Mouse (Mus musculus) midbrain, embryonic 15.5 days (tissue): ENCODE measurements around the gene Cfap44. TPM values are rescaled to one million over a fixed set of nuclear protein-coding genes. Genes with fewer than 3 reads are reported as not detected.

Source experiments
- ATAC-seq: fragments of 200-750 bp; cut with Nextera tagmentation; replicated peaks from 2 replicates; pipeline ENCODE4 v1.8.0; 2017; ENCODE audit warnings: moderate TSS enrichment
- H3K27ac ChIP-seq: fragments of 300-500 bp; sonication (generic); 2 replicates; pipeline ENCODE4 v1.5.1; 2015; ENCODE audit warnings: mild to moderate bottlenecking, inconsistent platforms
- H3K27me3 ChIP-seq: fragments of 300-500 bp; sonication (generic); replicated peaks from 2 replicates; pipeline ENCODE4 v1.6.1; 2015; ENCODE audit warnings: inconsistent platforms
- H3K36me3 ChIP-seq: fragments of 300-500 bp; sonication (generic); replicated peaks from 2 replicates; pipeline ENCODE4 v1.6.1; 2015; ENCODE audit warnings: inconsistent platforms
- H3K4me1 ChIP-seq: fragments of 300-500 bp; sonication (generic); 2 replicates; pipeline ENCODE4 v1.6.1; 2015; ENCODE audit warnings: inconsistent platforms
- H3K4me2 ChIP-seq: fragments of 300-500 bp; sonication (generic); 2 replicates; pipeline ENCODE4 v1.6.1; 2015; ENCODE audit warnings: inconsistent platforms, mild to moderate bottlenecking, moderate library complexity
- H3K4me3 ChIP-seq: fragments of 300-500 bp; sonication (generic); 2 replicates; pipeline ENCODE4 v1.5.1; 2015; ENCODE audit warnings: mild to moderate bottlenecking, inconsistent platforms
- H3K9ac ChIP-seq: fragments of 300-500 bp; sonication (generic); 2 replicates; pipeline ENCODE4 v1.6.1; 2015; ENCODE audit warnings: mild to moderate bottlenecking, inconsistent platforms
- H3K9me3 ChIP-seq: fragments of 300-500 bp; sonication (generic); 2 replicates; pipeline ENCODE4 v1.6.1; 2016; ENCODE audit warnings: inconsistent platforms
- WGBS: fragments of 180-500 bp; shearing (Covaris S2); methylation state at CpG from one replicate; pipeline ENCODE4 v1.1.7; 2015; ENCODE audit warnings: mixed read lengths; 5-methylcytosine and 5-hydroxymethylcytosine counted together
- polyA plus RNA-seq: library from polyadenylated mRNA; unstranded; fragments of >200 nt; fragmentation: Nextera tagmentation; extraction: Ambion mirVana; gene quantifications from 2 replicates; pipeline ENCODE4 v1.2.1, GENCODE M21; 2015

Cfap44 gene
- polyA plus RNA-seq, 1 experiment from 2014 or later, result 6.3 TPM

DNA sequence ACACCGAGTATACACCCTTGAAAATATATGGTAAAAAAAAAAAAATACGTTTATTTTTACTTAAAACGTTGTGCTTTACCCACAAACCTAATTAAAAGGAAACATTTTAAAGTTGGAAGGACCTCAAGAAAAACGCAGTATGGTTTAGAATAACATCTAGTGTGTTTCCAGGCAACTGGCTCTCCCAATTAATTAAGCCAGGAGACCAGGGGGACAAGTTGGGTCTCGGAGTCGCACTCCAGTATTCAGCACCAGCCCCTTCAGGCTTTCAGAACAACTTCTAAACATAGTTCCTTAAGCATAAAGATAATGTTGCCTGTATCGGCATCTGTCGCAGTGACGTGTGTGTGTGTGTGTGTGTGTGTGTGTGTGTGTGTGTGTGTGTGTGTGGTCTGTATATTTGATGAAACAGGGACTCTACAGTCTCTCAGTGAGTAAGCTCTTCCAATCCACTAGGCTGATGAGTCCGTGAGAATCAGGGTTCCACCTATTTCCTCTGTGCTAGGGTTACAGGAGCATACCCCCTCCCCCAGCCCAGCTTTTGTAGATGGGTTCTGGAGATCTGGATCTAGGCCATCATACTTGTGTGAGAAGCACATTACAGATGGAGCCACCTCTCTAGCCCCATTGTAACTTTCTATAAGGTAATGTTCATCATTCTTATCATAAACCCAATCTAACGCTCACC lies 132.8 kb downstream of the Cfap44 start:
- H3K4me1 ChIP-seq, result peaks cover 45% of the 10 kb centered on the region
- H3K4me2 ChIP-seq, result no peak overlapping the region
- 40% methylated on average over 11 of the region's 11 CpGs for WGBS
- no peaks in the 10 kb centered on the region for H3K27me3 ChIP-seq
- H3K4me3 ChIP-seq, result no peak overlapping the region
- H3K36me3 ChIP-seq, result no peaks in the 10 kb centered on the region
- no peak for ATAC-seq
- H3K9me3 ChIP-seq, result no peaks in the 10 kb centered on the region
- no peak overlapping the region for H3K9ac ChIP-seq
- no peak overlapping the region for H3K27ac ChIP-seq

DNA sequence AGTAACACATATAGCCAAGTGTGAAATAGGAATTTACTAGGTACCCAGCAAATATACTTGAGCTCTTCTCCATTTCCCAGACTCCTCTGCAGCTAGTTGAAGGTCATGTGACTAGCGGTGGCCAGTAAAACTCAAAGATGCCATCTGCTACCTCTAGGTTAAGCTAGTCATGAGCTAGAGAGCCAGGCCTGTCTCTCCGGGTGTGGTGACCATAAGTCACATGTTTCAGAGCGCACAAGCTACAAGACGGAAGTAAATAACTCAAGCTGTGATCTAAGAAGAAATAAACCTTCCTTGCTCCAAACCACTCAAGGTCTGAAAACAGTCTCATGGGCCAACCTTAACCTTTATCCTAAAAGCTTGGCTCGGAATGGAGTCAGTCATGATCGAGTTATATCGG lies 134.4 kb downstream of the Cfap44 start:
- no peaks in the 10 kb centered on the region for H3K9me3 ChIP-seq
- no peak overlapping the region for H3K9ac ChIP-seq
- no peak overlapping the region for H3K4me2 ChIP-seq
- ATAC-seq, result no peak
- no peak overlapping the region for H3K4me3 ChIP-seq
- WGBS, result 75% methylated on average over 7 of the region's 7 CpGs
- peak overlapping the region; percentile 82 for H3K27ac ChIP-seq
- no peaks in the 10 kb centered on the region for H3K27me3 ChIP-seq
- no peaks in the 10 kb centered on the region for H3K36me3 ChIP-seq
- peaks cover 61% of the 10 kb centered on the region for H3K4me1 ChIP-seq

DNA sequence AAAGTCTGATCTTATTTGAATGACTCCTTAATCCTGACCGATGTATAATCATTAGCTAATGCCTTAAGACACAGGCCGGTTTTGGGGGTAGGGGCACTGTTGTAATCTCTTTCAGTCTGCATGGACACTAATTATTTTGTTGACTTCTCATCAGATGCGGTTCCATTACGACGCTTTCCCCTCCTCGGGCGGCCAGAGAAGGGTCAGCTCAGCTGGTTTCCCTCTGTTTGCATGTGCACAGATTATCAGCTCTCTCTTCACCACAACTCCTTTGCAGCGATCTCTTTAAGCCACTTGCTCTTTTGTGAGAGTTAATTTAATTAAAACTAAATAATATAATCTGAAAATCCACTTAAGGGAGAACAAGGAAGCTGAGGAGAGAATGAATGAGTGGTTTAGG lies 135.1 kb downstream of the Cfap44 start:
- Histone ChIP-seq H3K4me1 (peaks cover 66% of the 10 kb centered on the region), H3K4me3 (no peak overlapping the region)
- WGBS, result 8% methylated on average over 8 of the region's 8 CpGs

DNA sequence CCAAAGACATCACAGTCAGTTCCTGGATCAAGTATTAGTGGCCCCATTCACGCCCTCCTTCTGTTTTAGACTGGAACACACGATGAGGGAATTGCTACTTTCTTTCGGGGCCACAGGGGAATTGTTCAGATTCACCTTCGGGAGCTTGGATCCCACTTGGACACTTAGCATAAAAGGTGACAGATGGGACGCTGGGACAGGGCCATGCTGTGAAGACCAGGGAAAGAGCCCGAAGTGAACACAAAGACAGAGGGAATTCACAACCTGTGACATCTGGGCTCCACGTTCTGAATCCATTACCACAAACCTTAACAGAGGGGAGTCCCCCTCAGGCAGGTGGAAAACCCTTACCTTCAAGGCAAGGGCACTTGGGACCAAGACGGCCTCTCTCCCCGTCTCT lies 135.6 kb downstream of the Cfap44 start:
- Histone ChIP-seq H3K4me1 (peaks cover 66% of the 10 kb centered on the region), H3K4me3 (peak overlapping the region; percentile 31), H3K4me2 (peak overlapping the region; percentile 61), H3K27ac (peak overlapping the region; percentile 82), H3K9ac (peak overlapping the region; percentile 38; the same call in 1 of the 2 replicates), H3K9me3 (no peaks in the 10 kb centered on the region), H3K36me3 (no peaks in the 10 kb centered on the region), H3K27me3 (no peaks in the 10 kb centered on the region)
- 3% methylated on average over 9 of the region's 9 CpGs for WGBS
- ATAC-seq, result peak; percentile 43

More for the DNA sequence above, 135.1 kb downstream of the Cfap44 start:
- peak overlapping the region; percentile 82 for H3K27ac ChIP-seq
- H3K9me3 ChIP-seq, result no peaks in the 10 kb centered on the region
- no peak for ATAC-seq
- H3K4me2 ChIP-seq, result no peak overlapping the region
- H3K36me3 ChIP-seq, result no peaks in the 10 kb centered on the region
- H3K9ac ChIP-seq, result no peak overlapping the region
- no peaks in the 10 kb centered on the region for H3K27me3 ChIP-seq

DNA sequence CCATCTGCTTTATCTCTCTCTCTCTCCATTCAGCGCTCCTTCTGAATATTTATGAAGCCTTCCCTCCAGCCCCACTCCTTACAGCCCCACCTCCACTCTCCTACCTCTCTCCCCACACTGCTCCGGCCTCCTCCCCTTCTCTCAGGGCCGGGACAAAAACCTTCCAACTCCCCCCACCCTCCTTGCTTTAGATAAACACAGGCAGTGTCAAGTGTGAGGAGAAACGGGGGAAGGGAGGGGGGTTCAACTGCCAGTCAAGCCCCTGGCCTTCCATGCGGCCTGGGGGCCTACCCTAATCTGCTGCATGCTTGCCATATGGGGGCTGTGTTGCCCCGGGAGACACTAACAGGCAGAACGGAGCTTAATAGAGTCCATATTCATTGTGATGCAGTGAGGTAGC lies 136.2 kb downstream of the Cfap44 start:
- H3K27ac ChIP-seq, result peak overlapping the region; percentile 82
- under 1% methylated on average over 7 of the region's 7 CpGs for WGBS
- peaks cover 66% of the 10 kb centered on the region for H3K4me1 ChIP-seq
- H3K9ac ChIP-seq, result peak overlapping the region; percentile 38; the same call in 1 of the 2 replicates
- H3K36me3 ChIP-seq, result no peaks in the 10 kb centered on the region
- peak overlapping the region; percentile 31 for H3K4me3 ChIP-seq
- peak overlapping the region; percentile 61 for H3K4me2 ChIP-seq
- no peaks in the 10 kb centered on the region for H3K9me3 ChIP-seq
- H3K27me3 ChIP-seq, result no peaks in the 10 kb centered on the region
- ATAC-seq, result peak; percentile 91

DNA sequence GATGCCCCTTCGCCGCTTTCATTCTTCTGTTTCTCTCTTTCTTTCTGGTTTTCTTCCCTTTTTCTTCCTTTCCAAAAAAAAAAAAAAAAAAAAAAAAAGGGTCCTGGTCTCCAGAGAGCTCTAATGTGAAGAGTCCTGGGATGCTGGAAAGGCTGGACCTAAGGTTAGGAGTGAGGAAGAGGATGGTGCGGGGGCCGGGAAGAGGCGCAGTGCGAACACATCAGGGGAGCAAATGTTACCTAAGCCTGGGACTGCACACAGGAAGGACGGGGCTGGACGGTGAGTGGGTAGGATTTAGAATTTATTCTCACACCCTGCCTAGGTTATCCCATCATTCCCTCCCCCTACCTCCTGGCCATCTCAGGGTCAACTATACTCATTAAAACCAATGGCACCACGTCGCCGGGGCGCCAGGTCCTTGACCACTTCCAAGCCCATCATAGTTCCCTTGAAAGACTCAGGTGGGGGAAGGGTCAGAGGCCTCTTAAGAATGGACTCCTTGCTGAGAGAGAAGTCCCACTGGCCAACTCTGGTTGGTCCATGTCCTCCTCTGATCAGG lies 136.7 kb downstream of the Cfap44 start:
- peak; percentile 22 for ATAC-seq
- Histone ChIP-seq H3K4me3 (peak overlapping the region; percentile 31), H3K9me3 (no peaks in the 10 kb centered on the region), H3K4me1 (peaks cover 67% of the 10 kb centered on the region), H3K9ac (peak overlapping the region; percentile 38; the same call in 1 of the 2 replicates), H3K27ac (peak overlapping the region; percentile 82), H3K36me3 (no peaks in the 10 kb centered on the region), H3K27me3 (no peaks in the 10 kb centered on the region), H3K4me2 (peak overlapping the region; percentile 61)
- 11% methylated on average over 12 of the region's 12 CpGs for WGBS

Other genes starting within 250 kb of the Cfap44 start
- gene Usf3, start 221.6 kb upstream of the Cfap44 start, polyA plus RNA-seq, result 2.8 and 2.9 TPM in 2 replicates
- 12.3 and 14.3 TPM in 2 replicates for gene Sidt1, start 61.6 kb upstream of the Cfap44 start, polyA plus RNA-seq
- gene Spice1, start 47.7 kb upstream of the Cfap44 start, polyA plus RNA-seq, result 13.3 and 14.8 TPM in 2 replicates
- 11.7 and 15.8 TPM in 2 replicates for gene Boc, start 164.1 kb downstream of the Cfap44 start, polyA plus RNA-seq